Mouse (Mus musculus) heart, postnatal 10 days (tissue): ENCODE data around the gene Atad2b. TPM values are rescaled to one million over a fixed set of nuclear protein-coding genes. Genes with fewer than 3 reads are reported as not detected.
A peak's percentile ranks its signal among the peaks of the same experiment; 100 is the strongest.

Experiments used
- DNase-seq, 2 experiments: peaks; one replicate each; pipeline ENCODE4 v3.0.0; 2021
- intact Hi-C: fragments of 180-260 bp; cut with DNase I; formaldehyde crosslinking; loops from one replicate; pipeline ENCODE4 v1.15.1; 2025
- total RNA-seq, 2 experiments: library from RNA; stranded (reverse); gene quantifications; 2 replicates each; pipeline ENCODE4 v1.2.3; 2021

Atad2b gene
- total RNA-seq, 2 experiments from 2014 or later = 25.6 to 30.0 TPM

GRCm38 (mm10) chr12:5067590-5067989, 150.4 kb downstream of the Atad2b start:
- intact Hi-C loops = no loop called here
- no peak for DNase-seq

GRCm38 (mm10) chr12:5070131-5070530, 153.0 kb downstream of the Atad2b start:
- DNase-seq = no peak
- intact Hi-C loops = no loop called here

- DNase-seq = peak; percentile 11 to 49
- intact Hi-C loops = no loop called here
Measured at GRCm38 (mm10) chr12:5073191-5073590, 156.0 kb downstream of the Atad2b start.

GRCm38 (mm10) chr12:5081480-5081879, 164.3 kb downstream of the Atad2b start:
- DNase-seq = no peak
- intact Hi-C loops = no loop called here

- DNase-seq = no peak
- intact Hi-C loops = no loop called here
Measured at GRCm38 (mm10) chr12:5084714-5085113, 167.6 kb downstream of the Atad2b start.

GRCm38 (mm10) chr12:5087787-5088519, 170.8 kb downstream of the Atad2b start:
- intact Hi-C loops = no loop called here
- DNase-seq = peak; percentile 65 to 73

- intact Hi-C loops = no loop called here
- DNase-seq = no peak
Measured at GRCm38 (mm10) chr12:5088639-5089038, 171.5 kb downstream of the Atad2b start.

Other genes with a start within 250 kb of the Atad2b start
- under 1 TPM in 1 of 2 experiments, not detected in 1; 0.22 TPM for gene Fam228a, start 178.9 kb upstream of the Atad2b start, total RNA-seq
- gene Pfn4, start 148.3 kb upstream of the Atad2b start, total RNA-seq = 1 to 10 TPM; 2.8 to 3.0 TPM
- gene Fam228b, start 148.1 kb upstream of the Atad2b start, total RNA-seq = 1 to 10 TPM; 3.3 to 3.4 TPM
- gene Sf3b6, start 99.8 kb upstream of the Atad2b start, total RNA-seq = 10 to 100 TPM; 59.5 to 62.1 TPM
- 1 to 10 TPM; 3.6 to 4.0 TPM for gene Fkbp1b, start 75.8 kb upstream of the Atad2b start, total RNA-seq
- 1 to 10 TPM; 8.7 to 9.1 TPM for gene Wdcp, start 74.0 kb upstream of the Atad2b start, total RNA-seq
- 1 to 10 TPM in 1 of 2 experiments, under 1 TPM in 1; 0.64 to 2.0 TPM for gene Mfsd2b, start 43.0 kb upstream of the Atad2b start, total RNA-seq
- 10 to 100 TPM; 49.3 to 54.5 TPM for gene Ubxn2a, start 9.6 kb upstream of the Atad2b start, total RNA-seq